Mouse (Mus musculus): Measurements from ENCODE around the gene Dnph1. TPM values are rescaled to one million over a fixed set of nuclear protein-coding genes. Genes with fewer than 3 reads are reported as not detected.
"Not testable (repeated sequence)": the region's sequence is repeated elsewhere in the genome, so short reads cannot be mapped to it uniquely, and the experiment has no call there.

Gene Dnph1
- total RNA-seq, 2 experiments from 2014 or later = 5.2 to 5.7 TPM

- no peak overlapping the region for H3K4me3 ChIP-seq
- DNase-seq = no peak
- intact Hi-C loops (cut with DNase I) = no loop called here
- TF ChIP-seq CTCF (IDR thresholded peaks at IDR 0.05) = no peak
- no peak overlapping the region for H3K27ac ChIP-seq
Measured at GRCm38 (mm10) chr17:46476601-46477000, 19.9 kb upstream of the Dnph1 start.

DNA sequence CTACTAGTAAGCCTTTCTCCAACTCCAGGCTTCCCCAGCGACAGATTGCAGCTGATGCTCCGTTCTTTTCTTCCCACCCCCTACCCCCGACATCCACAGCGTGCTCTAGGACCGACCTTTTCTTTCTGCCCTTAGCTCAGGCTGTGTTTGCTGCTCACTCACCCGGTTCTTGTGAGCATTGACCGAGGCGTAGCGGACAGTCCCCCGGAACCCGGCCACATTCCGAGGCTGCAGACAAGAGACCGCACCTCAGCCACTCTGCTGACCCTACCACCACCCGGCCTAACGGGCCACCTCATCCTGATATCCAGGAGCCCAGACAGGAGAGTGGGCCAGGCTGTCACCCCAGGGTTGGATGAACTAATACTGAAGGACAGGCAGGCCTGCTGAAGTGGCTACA lies 19.2 kb upstream of the Dnph1 start:
- Histone ChIP-seq H3K4me3 (no peak overlapping the region), H3K27ac (no peak overlapping the region)
- no peak for DNase-seq
- TF ChIP-seq CTCF (IDR thresholded peaks at IDR 0.05) = no peak
- intact Hi-C loops (cut with DNase I) = no loop called here

DNA sequence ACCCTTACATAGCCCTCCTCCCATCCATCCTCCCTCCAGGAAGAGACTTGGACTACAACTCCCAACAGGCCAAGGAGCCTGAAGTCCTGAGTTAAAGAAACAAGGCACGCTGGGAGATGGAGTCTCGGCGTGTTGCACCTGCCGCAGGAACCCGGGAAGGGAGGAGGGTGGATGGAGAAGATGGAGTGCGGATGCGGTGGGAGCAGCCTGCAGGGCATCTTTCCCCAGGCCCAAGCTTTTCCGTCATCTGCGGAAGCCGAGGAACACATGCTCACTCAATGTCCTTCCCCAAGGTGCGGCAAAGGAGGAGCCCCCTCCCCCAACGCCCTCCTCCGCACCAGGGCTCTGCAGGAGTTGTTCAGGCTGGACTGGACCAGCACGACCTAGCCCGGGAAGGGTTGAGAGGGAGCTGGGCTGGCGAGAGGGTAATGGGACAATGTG lies 12.9 kb upstream of the Dnph1 start:
- TF ChIP-seq CTCF (IDR thresholded peaks at IDR 0.05) = no peak
- H3K4me3 ChIP-seq = peak overlapping the region; percentile 65
- no peak for DNase-seq
- H3K27ac ChIP-seq = no peak overlapping the region
- intact Hi-C loops (cut with DNase I) = no loop called here

GRCm38 (mm10) chr17:46484021-46484431 lies 12.5 kb upstream of the Dnph1 start:
- intact Hi-C loops (cut with DNase I) = no loop called here
- no peak for TF ChIP-seq CTCF (IDR thresholded peaks at IDR 0.05)
- Histone ChIP-seq H3K27ac (no peak overlapping the region), H3K4me3 (peak overlapping the region; percentile 65)
- DNase-seq = no peak

GRCm38 (mm10) chr17:46484461-46484875 lies 12.0 kb upstream of the Dnph1 start:
- DNase-seq = no peak
- Histone ChIP-seq H3K27ac (no peak overlapping the region), H3K4me3 (no peak overlapping the region)
- TF ChIP-seq CTCF (IDR thresholded peaks at IDR 0.05) = no peak
- intact Hi-C loops (cut with DNase I) = no loop called here

DNA sequence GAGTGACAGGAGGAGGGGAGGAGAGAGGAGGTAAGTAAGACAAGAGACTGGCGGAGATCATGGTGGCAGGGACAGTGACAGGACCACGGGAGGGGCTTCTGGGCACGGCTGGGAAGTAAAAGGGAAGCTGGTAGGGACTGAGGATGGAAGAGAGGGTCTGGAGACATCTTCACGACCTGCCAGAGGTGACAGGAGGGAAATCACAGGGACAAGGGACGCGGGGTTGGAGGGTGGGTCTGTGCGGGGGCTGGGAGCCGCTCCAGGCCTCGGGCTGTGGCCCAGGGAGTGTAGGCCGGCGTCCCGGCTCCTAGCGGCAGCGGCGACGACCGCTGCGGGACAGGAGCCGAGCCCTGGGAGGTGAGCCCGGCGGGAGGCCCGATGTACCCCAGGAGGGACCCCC lies 9.5 kb upstream of the Dnph1 start:
- DNase-seq = no peak
- Histone ChIP-seq H3K4me3 (peak overlapping the region; percentile 46), H3K27ac (no peak overlapping the region)
- TF ChIP-seq CTCF (IDR thresholded peaks at IDR 0.05) = no peak
- intact Hi-C loops (cut with DNase I) = no loop called here

DNA sequence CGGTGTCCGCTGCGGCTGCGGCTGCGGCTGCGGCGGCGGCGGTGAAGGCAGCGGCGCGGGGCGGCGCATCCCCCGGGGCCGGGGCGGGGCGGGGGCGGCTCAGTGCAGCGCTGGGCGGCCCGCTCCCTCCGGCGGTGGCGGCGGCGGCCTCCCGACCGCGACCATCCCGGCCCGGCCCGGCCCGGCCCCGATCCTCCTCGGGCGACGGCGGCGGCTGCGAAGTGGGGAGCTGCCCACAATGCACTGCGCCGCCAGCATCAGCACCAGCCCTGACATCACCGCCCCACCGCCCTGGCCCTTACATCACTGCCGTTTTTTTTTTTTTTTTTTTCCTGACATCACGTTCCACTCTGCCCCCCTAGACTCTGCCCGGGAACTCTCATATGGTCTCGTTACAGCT lies 9.1 kb upstream of the Dnph1 start, which contains the start of gene Ttbk1:
TSS of gene Ttbk1 (minus strand) at position 245 of the 400 bp plus-strand sequence.
- no peak within 1 kb of the TSS for H3K27ac ChIP-seq
- no peak for TF ChIP-seq CTCF (IDR thresholded peaks at IDR 0.05)
- DNase-seq = no peak
- peak within 1 kb of the TSS; percentile 46 for H3K4me3 ChIP-seq
- intact Hi-C loops (cut with DNase I) = no loop called here

- intact Hi-C loops (cut with DNase I) = no loop called here
- no peak for TF ChIP-seq CTCF (IDR thresholded peaks at IDR 0.05)
- H3K4me3 ChIP-seq = no peak overlapping the region
- no peak for DNase-seq
- H3K27ac ChIP-seq = no peak overlapping the region
Measured at GRCm38 (mm10) chr17:46495486-46495885, 1.0 kb upstream of the Dnph1 start.

DNA sequence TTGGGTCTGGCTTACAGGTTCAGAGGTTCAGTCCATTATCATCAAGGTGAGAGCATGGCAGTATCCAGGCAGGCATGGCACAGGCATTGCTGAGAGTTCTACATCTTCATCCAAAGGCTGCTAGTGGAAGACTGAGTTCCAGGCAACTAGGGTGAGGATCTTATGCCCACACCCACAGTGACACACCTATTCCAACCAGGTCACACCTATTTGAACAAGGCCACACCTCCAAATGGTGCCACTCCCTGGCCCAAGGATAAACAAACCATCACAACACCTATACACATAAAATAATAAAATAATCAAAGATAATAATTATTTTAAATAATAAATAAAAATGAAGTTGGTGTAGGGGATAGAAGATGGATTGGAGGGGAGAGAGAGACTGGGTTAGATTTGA lies 430 bp upstream of the Dnph1 start:
- H3K4me3 ChIP-seq = peak overlapping the region; percentile 81
- DNase-seq; H3K27ac ChIP-seq; intact Hi-C loops (cut with DNase I): not testable (repeated sequence)

GRCm38 (mm10) chr17:46497956-46498355 lies 1.4 kb downstream of the Dnph1 start:
- no peak overlapping the region for H3K27ac ChIP-seq
- no peak for DNase-seq
- intact Hi-C loops (cut with DNase I) = no loop called here
- no peak for TF ChIP-seq CTCF (IDR thresholded peaks at IDR 0.05)
- no peak overlapping the region for H3K4me3 ChIP-seq

DNA sequence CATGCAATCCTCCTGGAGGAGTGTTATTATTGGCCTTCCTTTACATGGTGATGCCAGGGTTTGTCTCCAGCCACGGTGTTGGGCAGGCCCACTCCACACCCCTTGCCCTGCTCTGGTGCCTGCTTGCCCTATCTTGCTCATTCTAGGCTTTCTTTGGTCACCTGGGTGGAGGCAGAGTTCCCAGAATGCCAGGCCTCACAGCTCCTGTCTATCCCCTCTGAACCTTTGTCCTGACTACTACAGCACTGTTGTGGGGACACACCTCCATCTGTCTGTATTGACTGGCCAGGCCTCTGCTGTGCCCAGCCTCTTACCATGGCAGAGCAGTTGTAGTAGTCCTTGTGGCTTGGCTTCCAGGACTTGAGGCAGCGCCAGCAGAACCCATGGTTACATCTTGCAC lies 6.3 kb downstream of the Dnph1 start:
- Histone ChIP-seq H3K4me3 (no peak overlapping the region), H3K27ac (no peak overlapping the region)
- intact Hi-C loops (cut with DNase I) = no loop called here
- no peak for TF ChIP-seq CTCF (IDR thresholded peaks at IDR 0.05)
- no peak for DNase-seq

- DNase-seq = no peak
- Histone ChIP-seq H3K27ac (no peak overlapping the region), H3K4me3 (no peak overlapping the region)
- intact Hi-C loops (cut with DNase I) = no loop called here
- TF ChIP-seq CTCF (IDR thresholded peaks at IDR 0.05) = no peak
Measured at GRCm38 (mm10) chr17:46503847-46504638, 7.5 kb downstream of the Dnph1 start.

DNA sequence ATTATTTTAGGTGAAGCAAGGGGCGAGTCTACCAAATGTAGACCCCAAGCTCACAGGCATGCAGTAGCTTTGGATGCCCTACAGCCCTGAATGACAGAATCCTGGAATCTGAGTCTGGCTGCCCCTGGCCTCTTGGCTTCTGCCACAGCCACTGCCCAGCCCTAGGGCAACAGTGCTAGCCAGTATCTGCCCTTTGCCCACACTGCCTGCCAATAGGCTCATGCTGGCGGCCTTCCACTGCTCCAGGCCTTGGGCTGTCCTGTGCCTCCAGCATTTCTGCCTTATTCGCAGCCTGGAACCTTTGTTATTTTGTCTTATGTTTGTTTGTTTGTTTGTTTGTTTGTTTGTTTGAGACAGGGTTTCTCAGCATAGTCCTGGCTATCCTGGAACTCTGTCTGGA lies 9.1 kb downstream of the Dnph1 start:
- DNase-seq = peak; percentile 52
- Histone ChIP-seq H3K4me3 (no peak overlapping the region), H3K27ac (no peak overlapping the region)
- intact Hi-C loops (cut with DNase I) = no loop called here
- no peak for TF ChIP-seq CTCF (IDR thresholded peaks at IDR 0.05)
